Mouse (Mus musculus) C2C12 (cell line): ENCODE measurements at regions not wholly inside any gene's neighbourhood (a gene's known extent, or its start where the extent isn't known, plus 50 kb on each side); places are given as distances from the start of the nearest gene placed in this dataset.

Source experiments
- CTCF ChIP-seq: IDR thresholded peaks from one replicate; pipeline ENCODE4 v1.5.1; 2011; ENCODE audit not compliant: control insufficient read depth, insufficient read depth, insufficient read length
- MYOD1 ChIP-seq: IDR thresholded peaks from one replicate; pipeline ENCODE4 v1.6.1; 2011; ENCODE audit warnings: low read depth; ENCODE audit not compliant: control insufficient read depth, insufficient read length
- MYOG ChIP-seq: IDR thresholded peaks from one replicate; pipeline ENCODE4 v1.6.1; 2011; ENCODE audit not compliant: control insufficient read depth, insufficient read length; ENCODE audit errors: extremely low read depth
- USF1 ChIP-seq: IDR thresholded peaks from one replicate; pipeline ENCODE4 v1.6.1; 2011; ENCODE audit warnings: low read depth, mild to moderate bottlenecking, control low read depth, moderate library complexity

- TF ChIP-seq MYOD1: no peak
- TF ChIP-seq CTCF: no peak
- no peak for TF ChIP-seq USF1
- no peak for TF ChIP-seq MYOG
These were observed 283.0 kb upstream of the Tle3 start for GRCm38 (mm10) chr9:61089066-61089686.
